Mouse (Mus musculus) hindbrain, embryonic 11.5 days (tissue): ENCODE measurements at regions not wholly inside any gene's neighbourhood (a gene's known extent, or its start where the extent isn't known, plus 50 kb on each side); places are given as distances from the start of the nearest gene placed in this dataset.

Experiments
- ATAC-seq: fragments of 200-750 bp; cut with Nextera tagmentation; 2 replicates; pipeline ENCODE4 v1.8.0; 2017; ENCODE audit warnings: mild to moderate bottlenecking, moderate TSS enrichment, moderate library complexity; ENCODE audit not compliant: low FRiP score
- DNase-seq: peaks from one replicate; pipeline ENCODE4 v3.0.0-alpha.2; 2015; ENCODE audit warnings: low spot score
- H3K27ac ChIP-seq: fragments of 300-500 bp; sonication (generic); 2 replicates; pipeline ENCODE4 v1.5.1; 2014; ENCODE audit warnings: mild to moderate bottlenecking, low read depth, low read length
- H3K27me3 ChIP-seq: fragments of 300-500 bp; sonication (generic); 2 replicates; pipeline ENCODE4 v1.6.1; 2014; ENCODE audit warnings: mild to moderate bottlenecking, low read length, moderate library complexity, mixed read lengths; ENCODE audit not compliant: control insufficient read depth, insufficient read depth
- H3K36me3 ChIP-seq: fragments of 300-500 bp; sonication (generic); 2 replicates; pipeline ENCODE4 v1.6.1; 2014; ENCODE audit warnings: mild to moderate bottlenecking, low read length, moderate library complexity, mixed read lengths; ENCODE audit not compliant: control insufficient read depth, insufficient read depth
- H3K4me1 ChIP-seq: fragments of 300-500 bp; sonication (generic); replicated peaks from 2 replicates; pipeline ENCODE4 v1.6.1; 2014; ENCODE audit warnings: low read length, mixed read lengths; ENCODE audit not compliant: control insufficient read depth, insufficient read depth
- H3K4me2 ChIP-seq: fragments of 300-500 bp; sonication (generic); replicated peaks from 2 replicates; pipeline ENCODE4 v1.6.1; 2014; ENCODE audit warnings: mild to moderate bottlenecking, low read depth, low read length
- H3K4me3 ChIP-seq: fragments of 300-500 bp; sonication (generic); 2 replicates; pipeline ENCODE4 v1.5.1; 2014; ENCODE audit warnings: low read depth, low read length
- H3K9ac ChIP-seq: fragments of 300-500 bp; sonication (generic); 2 replicates; pipeline ENCODE4 v1.6.1; 2014; ENCODE audit warnings: low read depth, low read length
- H3K9me3 ChIP-seq: fragments of 300-500 bp; sonication (generic); 2 replicates; pipeline ENCODE4 v1.6.1; 2016; ENCODE audit warnings: low read length; ENCODE audit not compliant: control insufficient read depth
- WGBS: fragments of 180-500 bp; shearing (Covaris S2); extraction: QIAGEN DNeasy Blood & Tissue Kit; methylation state at CpG from one replicate; pipeline ENCODE4 v1.1.7; 2014; 5-methylcytosine and 5-hydroxymethylcytosine counted together

- Histone ChIP-seq H3K27me3 (no peaks in the 10 kb centered on the region), H3K9ac (no peak overlapping the region), H3K4me2 (no peak overlapping the region), H3K9me3 (no peaks in the 10 kb centered on the region), H3K27ac (no peak overlapping the region), H3K4me1 (no peaks in the 10 kb centered on the region), H3K4me3 (no peak overlapping the region), H3K36me3 (no peaks in the 10 kb centered on the region)
- DNase-seq (no peak), ATAC-seq (no peak)
- 90% methylated on average over 3 of the region's 3 CpGs for WGBS
These were observed 212.4 kb upstream of the Htr2a start for GRCm38 (mm10) chr14:74428226-74428625.

- no peak overlapping the region for H3K27ac ChIP-seq
- no peaks in the 10 kb centered on the region for H3K9me3 ChIP-seq
- no peak overlapping the region for H3K4me2 ChIP-seq
- no peak overlapping the region for H3K4me3 ChIP-seq
- no peaks in the 10 kb centered on the region for H3K27me3 ChIP-seq
- H3K36me3 ChIP-seq, result no peaks in the 10 kb centered on the region
- ATAC-seq (no peak), DNase-seq (no peak)
- 59% methylated on average over 2 of the region's 2 CpGs for whole genome bisulfite sequencing
- H3K4me1 ChIP-seq, result no peaks in the 10 kb centered on the region
- no peak overlapping the region for H3K9ac ChIP-seq
These were observed 176.5 kb upstream of the Htr2a start for GRCm38 (mm10) chr14:74464027-74464682.

DNA sequence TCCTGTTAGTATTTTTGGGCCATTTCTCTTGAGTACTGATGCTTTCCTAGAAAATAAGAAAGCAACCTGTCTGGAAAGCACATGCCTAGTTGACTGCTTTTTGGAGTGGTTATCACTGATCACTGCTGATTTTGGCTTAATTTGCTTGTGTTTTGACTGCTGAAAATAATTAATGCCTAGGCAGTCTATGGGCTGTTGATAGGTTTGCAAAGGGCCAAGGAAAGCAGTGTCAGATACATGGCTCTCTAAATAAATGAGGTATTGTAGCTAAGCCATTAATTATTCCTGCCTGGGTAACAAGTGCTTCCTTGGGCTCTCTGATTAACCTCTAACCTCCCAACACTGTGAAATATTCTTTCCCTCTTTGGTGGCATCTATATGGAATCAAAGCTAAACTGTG is 145.1 kb upstream of the Htr2a start:
- ATAC-seq, result no peak
- Histone ChIP-seq H3K4me2 (no peak overlapping the region), H3K27ac (no peak overlapping the region), H3K4me1 (no peaks in the 10 kb centered on the region), H3K9me3 (no peaks in the 10 kb centered on the region), H3K27me3 (no peaks in the 10 kb centered on the region), H3K4me3 (no peak overlapping the region), H3K9ac (no peak overlapping the region), H3K36me3 (no peaks in the 10 kb centered on the region)
- DNase-seq, result no peak

DNA sequence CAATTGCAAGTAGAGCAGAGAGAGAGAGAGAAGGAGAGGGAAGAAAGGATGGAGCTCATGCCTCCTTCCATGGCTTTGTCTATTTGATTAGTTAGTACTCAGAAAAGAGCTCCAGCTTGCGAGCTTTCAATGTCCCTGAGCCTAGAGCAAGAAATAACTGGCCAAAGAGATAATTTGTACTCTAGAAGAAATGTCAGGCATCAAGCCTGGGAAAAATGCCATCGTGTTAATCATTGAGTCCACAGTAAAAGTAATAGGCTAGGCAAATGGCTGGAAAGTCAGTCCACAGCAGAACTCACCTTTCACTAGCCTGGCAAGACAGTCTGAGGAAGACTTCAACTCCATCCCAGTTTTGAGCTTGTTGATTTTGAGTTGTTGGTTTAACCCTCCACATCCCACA is 129.1 kb upstream of the Htr2a start:
- ATAC-seq (no peak), DNase-seq (no peak)
- WGBS, result 84% methylated on average over 2 of the region's 2 CpGs
- Histone ChIP-seq H3K36me3 (no peaks in the 10 kb centered on the region), H3K27ac (no peak overlapping the region), H3K9ac (no peak overlapping the region), H3K4me3 (no peak overlapping the region), H3K27me3 (no peaks in the 10 kb centered on the region), H3K9me3 (no peaks in the 10 kb centered on the region), H3K4me2 (no peak overlapping the region), H3K4me1 (no peaks in the 10 kb centered on the region)

- WGBS, result 92% methylated on average over 3 of the region's 3 CpGs
- Histone ChIP-seq H3K27me3 (no peaks in the 10 kb centered on the region), H3K27ac (no peak overlapping the region), H3K9me3 (no peaks in the 10 kb centered on the region), H3K4me1 (no peaks in the 10 kb centered on the region), H3K4me3 (no peak overlapping the region), H3K36me3 (no peaks in the 10 kb centered on the region), H3K4me2 (no peak overlapping the region), H3K9ac (no peak overlapping the region)
- no peak for DNase-seq
- ATAC-seq, result no peak
These were observed 124.2 kb upstream of the Htr2a start for GRCm38 (mm10) chr14:74516451-74516850.

- no peaks in the 10 kb centered on the region for H3K9me3 ChIP-seq
- no peaks in the 10 kb centered on the region for H3K27me3 ChIP-seq
- 80% methylated on average over 6 of the region's 6 CpGs for WGBS
- no peak overlapping the region for H3K27ac ChIP-seq
- H3K4me2 ChIP-seq, result no peak overlapping the region
- H3K36me3 ChIP-seq, result no peaks in the 10 kb centered on the region
- DNase-seq (no peak), ATAC-seq (no peak)
- H3K9ac ChIP-seq, result no peak overlapping the region
- no peak overlapping the region for H3K4me3 ChIP-seq
- no peaks in the 10 kb centered on the region for H3K4me1 ChIP-seq
These were observed 121.1 kb upstream of the Htr2a start for GRCm38 (mm10) chr14:74519531-74519930.

DNA sequence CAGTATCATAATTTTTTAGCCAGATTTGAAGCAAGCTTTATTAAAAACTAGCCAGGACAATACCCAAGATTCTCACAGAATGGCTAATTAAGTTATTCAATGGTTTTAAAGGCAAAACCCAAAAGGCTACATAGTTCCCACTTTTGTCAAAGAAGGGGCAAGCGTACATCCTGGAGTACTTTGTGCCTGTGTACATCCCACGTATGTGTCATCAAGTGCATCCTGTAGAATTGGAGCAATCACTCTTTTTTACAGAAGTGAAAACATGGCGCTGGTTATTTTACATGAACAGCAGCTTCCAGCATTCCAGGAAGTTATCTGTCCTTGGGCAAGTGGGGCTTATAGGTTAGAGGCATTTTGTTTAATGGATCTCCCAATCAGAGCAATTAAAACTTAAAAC is 119.0 kb upstream of the Htr2a start:
- no peak overlapping the region for H3K4me3 ChIP-seq
- no peak overlapping the region for H3K4me2 ChIP-seq
- 86% methylated on average over 3 of the region's 3 CpGs for WGBS
- H3K27ac ChIP-seq, result no peak overlapping the region
- no peak for DNase-seq
- H3K9ac ChIP-seq, result no peak overlapping the region
- no peaks in the 10 kb centered on the region for H3K9me3 ChIP-seq
- H3K27me3 ChIP-seq, result no peaks in the 10 kb centered on the region
- ATAC-seq, result no peak
- H3K4me1 ChIP-seq, result no peaks in the 10 kb centered on the region
- H3K36me3 ChIP-seq, result no peaks in the 10 kb centered on the region

DNA sequence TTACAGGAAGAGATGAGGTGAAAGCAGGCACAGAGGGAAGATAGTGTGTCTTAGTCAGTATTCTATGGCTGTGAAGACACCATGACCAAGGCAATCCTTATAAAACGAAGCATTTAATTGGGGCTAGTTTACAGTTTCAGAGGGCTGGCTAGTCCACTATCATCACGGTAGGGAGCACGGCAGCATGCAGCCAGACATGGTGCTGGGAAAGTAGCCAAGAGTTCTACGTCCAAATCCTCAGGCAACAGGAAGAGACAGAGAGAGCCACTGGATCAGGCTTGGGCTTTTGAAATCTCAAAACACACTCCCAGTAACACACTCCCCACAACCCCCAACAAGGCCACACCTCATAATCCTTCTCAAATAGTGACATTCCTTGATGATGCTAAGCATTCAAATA is 113.4 kb upstream of the Htr2a start:
- Histone ChIP-seq H3K4me1 (no peaks in the 10 kb centered on the region), H3K4me3 (no peak overlapping the region), H3K4me2 (no peak overlapping the region), H3K36me3 (no peaks in the 10 kb centered on the region), H3K9me3 (no peaks in the 10 kb centered on the region), H3K27ac (no peak overlapping the region), H3K9ac (no peak overlapping the region), H3K27me3 (no peaks in the 10 kb centered on the region)
- 85% methylated on average over 4 of the region's 4 CpGs for WGBS
- DNase-seq (no peak), ATAC-seq (no peak)

GRCm38 (mm10) chr14:74529368-74529951 is 111.2 kb upstream of the Htr2a start:
- no peak overlapping the region for H3K9ac ChIP-seq
- no peak for ATAC-seq
- no peaks in the 10 kb centered on the region for H3K4me1 ChIP-seq
- no peaks in the 10 kb centered on the region for H3K9me3 ChIP-seq
- H3K4me2 ChIP-seq, result no peak overlapping the region
- H3K27ac ChIP-seq, result no peak overlapping the region
- no peak for DNase-seq
- no peak overlapping the region for H3K4me3 ChIP-seq
- H3K36me3 ChIP-seq, result no peaks in the 10 kb centered on the region
- WGBS, result 90% methylated on average over 7 of the region's 7 CpGs
- no peaks in the 10 kb centered on the region for H3K27me3 ChIP-seq
